Mouse (Mus musculus) stomach, postnatal 0 days (tissue): ENCODE data around the gene Eml6.

ENCODE experiments used
- CTCF ChIP-seq: IDR thresholded peaks from 2 replicates; pipeline ENCODE4 v1.5.1; 2016; ENCODE audit warnings: antibody characterized with exemption, low read depth, mild to moderate bottlenecking, moderate library complexity
- EP300 ChIP-seq: optimal IDR thresholded peaks from 2 replicates; pipeline ENCODE3; 2016; ENCODE audit warnings: antibody characterized with exemption

GRCm38 (mm10) chr11:29777964-29778363 lies 247.9 kb downstream of the Eml6 start:
- no peak for TF ChIP-seq CTCF
- TF ChIP-seq EP300: no peak
